Comparison of ENCODE assay signal across 9 mouse cellular contexts in genomic region chr4:88550161-88550945, GRCm38 (mm10). TPM values are rescaled to one million over a fixed set of nuclear protein-coding genes. Genes with fewer than 3 reads are reported as not detected.
DNase-seq lines count a peak whose midpoint lies in the region; ATAC-seq and TF ChIP-seq lines count a peak whose summit lies in the region.
"Had no signal": no experiment of that assay in that cellular context is flagged by ENCODE, and none has a peak within 500 bp of the region (broad histone marks: within the 10 kb centered on the region; RNA-seq: fewer than 3 reads in every experiment).

No protein-coding gene starts in this region.

- H3K27ac ChIP-seq in bone marrow macrophage, adult 2 months (ENCODE audit: insufficient read depth, low read depth, low read length): no peak overlapping the region
- no peak overlapping the region for H3K27ac ChIP-seq in embryonic fibroblast, embryonic 13.5 days (ENCODE audit: insufficient read depth, low read length)
- peak overlapping the region; percentile 43; the same call in 1 of the 2 replicates for H3K27ac ChIP-seq in heart, embryonic 10.5 days
- H3K27ac ChIP-seq in kidney, embryonic 14.5 days (ENCODE audit: low read depth, low read length): no peak overlapping the region
- no peak overlapping the region for H3K27ac ChIP-seq in limb, embryonic 15.5 days
- H3K27ac ChIP-seq in midbrain, postnatal 0 days (ENCODE audit: low read depth, low read length): no peak overlapping the region

- TF ChIP-seq POLR2A in bone marrow macrophage, adult 2 months (IDR thresholded peaks at IDR 0.05; ENCODE audit: borderline replicate concordance, low read depth, low read length): no peak
- no peak for TF ChIP-seq POLR2A in embryonic fibroblast, embryonic 13.5 days (IDR thresholded peaks at IDR 0.05; ENCODE audit: low read depth, low read length)

- peak; percentile 57; the same call in 1 of the 2 replicates for ATAC-seq in kidney, embryonic 14.5 days (ENCODE audit: low FRiP score, low TSS enrichment)
- ATAC-seq in limb, embryonic 15.5 days (ENCODE audit: insufficient number of reproducible peaks, low FRiP score, low TSS enrichment, low read depth): no peak
- ATAC-seq in midbrain, postnatal 0 days (ENCODE audit: low FRiP score): 0 out of 2 replicates have a peak, but pooled peaks have one; percentile 38

- H3K9me3 ChIP-seq in heart, embryonic 10.5 days: no peaks in the 10 kb centered on the region
- no peaks in the 10 kb centered on the region for H3K9me3 ChIP-seq in kidney, embryonic 14.5 days (ENCODE audit: control insufficient read depth, low read length)
- H3K9me3 ChIP-seq in limb, embryonic 15.5 days: no peaks in the 10 kb centered on the region
- H3K9me3 ChIP-seq in midbrain, postnatal 0 days (ENCODE audit: low read length): no peaks in the 10 kb centered on the region

- H3K4me1 ChIP-seq in bone marrow macrophage, adult 2 months (ENCODE audit: control insufficient read depth, insufficient read depth, low read length): peaks cover 7% of the 10 kb centered on the region; the same call in 1 of the 2 replicates
- H3K4me1 ChIP-seq in embryonic fibroblast, embryonic 13.5 days (ENCODE audit: control insufficient read depth, insufficient read depth, low read length): no peaks in the 10 kb centered on the region
- H3K4me1 ChIP-seq in heart, embryonic 10.5 days: peaks cover 4% of the 10 kb centered on the region; the same call in 1 of the 2 replicates
- no peaks in the 10 kb centered on the region for H3K4me1 ChIP-seq in kidney, embryonic 14.5 days (ENCODE audit: control insufficient read depth, insufficient read depth, low read length)
- H3K4me1 ChIP-seq in limb, embryonic 15.5 days: peaks cover 4% of the 10 kb centered on the region; the same call in 1 of the 2 replicates
- H3K4me1 ChIP-seq in midbrain, postnatal 0 days (ENCODE audit: insufficient read depth, low read length): no peaks in the 10 kb centered on the region

- peak; percentile 92 for DNase-seq in CD4-positive helper T cell, adult 2 months (ENCODE audit: low read depth, low spot score)
- DNase-seq in heart, embryonic 10.5 days (ENCODE audit: low spot score): peak; percentile 85
- peak; percentile 71 for DNase-seq in midbrain, postnatal 0 days (ENCODE audit: low spot score)
- DNase-seq in spleen, postnatal 10 days (ENCODE audit: low spot score in 2 of 2): peak; percentile 58 to 86

- H3K4me2 ChIP-seq in kidney, embryonic 14.5 days (replicated peaks; ENCODE audit: low read depth, low read length): peak overlapping the region; percentile 24
- peak overlapping the region; percentile 44 for H3K4me2 ChIP-seq in limb, embryonic 15.5 days
- peak overlapping the region; percentile 43 for H3K4me2 ChIP-seq in midbrain, postnatal 0 days (ENCODE audit: low read depth, low read length, poor library complexity, severe bottlenecking)

- WGBS in heart, embryonic 10.5 days: 31% methylated on average over 22 of the region's 22 CpGs
- WGBS in kidney, embryonic 14.5 days: 30% methylated on average over 22 of the region's 22 CpGs
- WGBS in limb, embryonic 15.5 days: 29% methylated on average over 22 of the region's 22 CpGs
- WGBS in midbrain, postnatal 0 days: 38% methylated on average over 22 of the region's 22 CpGs

- H3K27me3 ChIP-seq in heart, embryonic 10.5 days (ENCODE audit: insufficient read depth, poor library complexity, severe bottlenecking): no peaks in the 10 kb centered on the region
- H3K27me3 ChIP-seq in kidney, embryonic 14.5 days (ENCODE audit: control insufficient read depth, insufficient read depth, low read length): no peaks in the 10 kb centered on the region
- no peaks in the 10 kb centered on the region for H3K27me3 ChIP-seq in limb, embryonic 15.5 days
- H3K27me3 ChIP-seq in midbrain, postnatal 0 days (ENCODE audit: insufficient read depth, low read length): no peaks in the 10 kb centered on the region

- H3K36me3 ChIP-seq in heart, embryonic 10.5 days: no peaks in the 10 kb centered on the region
- no peaks in the 10 kb centered on the region for H3K36me3 ChIP-seq in kidney, embryonic 14.5 days (ENCODE audit: control insufficient read depth, insufficient read depth, low read length)
- no peaks in the 10 kb centered on the region for H3K36me3 ChIP-seq in limb, embryonic 15.5 days
- H3K36me3 ChIP-seq in midbrain, postnatal 0 days (ENCODE audit: insufficient read depth, low read length): no peaks in the 10 kb centered on the region

- H3K4me3 ChIP-seq in bone marrow macrophage, adult 2 months (ENCODE audit: insufficient read depth, low read length): peak overlapping the region; percentile 57
- peak overlapping the region; percentile 9 for H3K4me3 ChIP-seq in embryonic fibroblast, embryonic 13.5 days (ENCODE audit: insufficient read depth, low read length)
- peak overlapping the region; percentile 53 for H3K4me3 ChIP-seq in heart, embryonic 10.5 days
- H3K4me3 ChIP-seq in kidney, embryonic 14.5 days (ENCODE audit: low read length): peak overlapping the region; percentile 31
- H3K4me3 ChIP-seq in limb, embryonic 15.5 days: peak overlapping the region; percentile 24
- H3K4me3 ChIP-seq in midbrain, postnatal 0 days (ENCODE audit: low read depth, low read length): peak overlapping the region; percentile 24

- TF ChIP-seq CTCF in bone marrow macrophage, adult 2 months (IDR thresholded peaks at IDR 0.05; ENCODE audit: low read depth, low read length): peak; percentile 40
- peak; percentile 97 for TF ChIP-seq CTCF in embryonic fibroblast, embryonic 13.5 days (IDR thresholded peaks at IDR 0.05; ENCODE audit: borderline replicate concordance, insufficient read depth, low read length)
- TF ChIP-seq CTCF in midbrain, postnatal 0 days (IDR thresholded peaks at IDR 0.05): peak; percentile 70

- H3K9ac ChIP-seq in kidney, embryonic 14.5 days (ENCODE audit: low read depth, low read length): no peak overlapping the region
- H3K9ac ChIP-seq in limb, embryonic 15.5 days: 0 out of 2 replicates have a peak overlapping the region, but pooled peaks have one; percentile 14
- H3K9ac ChIP-seq in midbrain, postnatal 0 days (replicated peaks; ENCODE audit: low read length, poor library complexity, severe bottlenecking): no peak overlapping the region

RNA-seq across cellular contexts. Expression of gene Ifna15, which starts 7.7 kb away (rescaled TPM):
- polyA plus RNA-seq in bone marrow macrophage, adult 2 months (2012; ENCODE audit: insufficient read depth, insufficient read length, missing spikeins): not detected in 2 replicates
- not detected in 2 replicates for polyA plus RNA-seq in embryonic fibroblast, embryonic 13.5 days (2011; ENCODE audit: insufficient read length, low read depth, missing spikeins)
- polyA plus RNA-seq in heart, embryonic 10.5 days (2016; fragmentation: Nextera tagmentation; extraction: Ambion mirVana): not detected in 2 replicates
- not detected in 2 replicates for polyA plus RNA-seq in kidney, embryonic 14.5 days (2014; fragmentation: Nextera tagmentation; extraction: Ambion mirVana)
- not detected in 2 replicates for polyA plus RNA-seq in limb, embryonic 15.5 days (2015; fragmentation: Nextera tagmentation; extraction: Ambion mirVana)
- total RNA-seq in midbrain, postnatal 0 days (2014; rRNA removed): not detected in 2 replicates
- not detected in 2 replicates for polyA plus RNA-seq in midbrain, postnatal 0 days (2015; fragmentation: Nextera tagmentation; extraction: Ambion mirVana)
- polyA plus RNA-seq: gonadal fat pad, adult 2 months had no signal

RNA-seq across cellular contexts. Expression of gene Ifna14, which starts 21.2 kb away (rescaled TPM):
- polyA plus RNA-seq in bone marrow macrophage, adult 2 months (2012; ENCODE audit: insufficient read depth, insufficient read length, missing spikeins): not detected in 2 replicates
- polyA plus RNA-seq in embryonic fibroblast, embryonic 13.5 days (2011; ENCODE audit: insufficient read length, low read depth, missing spikeins): not detected in 2 replicates
- polyA plus RNA-seq in heart, embryonic 10.5 days (2016; fragmentation: Nextera tagmentation; extraction: Ambion mirVana): not detected in 2 replicates
- not detected in 2 replicates for polyA plus RNA-seq in kidney, embryonic 14.5 days (2014; fragmentation: Nextera tagmentation; extraction: Ambion mirVana)
- not detected in 2 replicates for polyA plus RNA-seq in limb, embryonic 15.5 days (2015; fragmentation: Nextera tagmentation; extraction: Ambion mirVana)
- total RNA-seq in midbrain, postnatal 0 days (2014; rRNA removed): not detected in 2 replicates
- polyA plus RNA-seq in midbrain, postnatal 0 days (2015; fragmentation: Nextera tagmentation; extraction: Ambion mirVana): not detected in 2 replicates
- polyA plus RNA-seq: gonadal fat pad, adult 2 months had no signal

RNA-seq across cellular contexts. Expression of gene Ifnb1, which starts 27.8 kb away (rescaled TPM):
- not detected in 2 replicates for polyA plus RNA-seq in bone marrow macrophage, adult 2 months (2012; ENCODE audit: insufficient read depth, insufficient read length, missing spikeins)
- not detected in 2 replicates for polyA plus RNA-seq in embryonic fibroblast, embryonic 13.5 days (2011; ENCODE audit: insufficient read length, low read depth, missing spikeins)
- polyA plus RNA-seq in heart, embryonic 10.5 days (2016; fragmentation: Nextera tagmentation; extraction: Ambion mirVana): not detected in 2 replicates
- not detected in 2 replicates for polyA plus RNA-seq in kidney, embryonic 14.5 days (2014; fragmentation: Nextera tagmentation; extraction: Ambion mirVana)
- not detected in 2 replicates for polyA plus RNA-seq in limb, embryonic 15.5 days (2015; fragmentation: Nextera tagmentation; extraction: Ambion mirVana)
- not detected in 2 replicates for total RNA-seq in midbrain, postnatal 0 days (2014; rRNA removed)
- not detected in 2 replicates for polyA plus RNA-seq in midbrain, postnatal 0 days (2015; fragmentation: Nextera tagmentation; extraction: Ambion mirVana)
- polyA plus RNA-seq: gonadal fat pad, adult 2 months had no signal

RNA-seq across cellular contexts. Expression of gene Ifna9, which starts 41.8 kb away (rescaled TPM):
- polyA plus RNA-seq in bone marrow macrophage, adult 2 months (2012; ENCODE audit: insufficient read depth, insufficient read length, missing spikeins): not detected in 2 replicates
- not detected in 2 replicates for polyA plus RNA-seq in embryonic fibroblast, embryonic 13.5 days (2011; ENCODE audit: insufficient read length, low read depth, missing spikeins)
- polyA plus RNA-seq in heart, embryonic 10.5 days (2016; fragmentation: Nextera tagmentation; extraction: Ambion mirVana): not detected in 2 replicates
- polyA plus RNA-seq in kidney, embryonic 14.5 days (2014; fragmentation: Nextera tagmentation; extraction: Ambion mirVana): not detected in 2 replicates
- polyA plus RNA-seq in limb, embryonic 15.5 days (2015; fragmentation: Nextera tagmentation; extraction: Ambion mirVana): not detected in 2 replicates
- total RNA-seq in midbrain, postnatal 0 days (2014; rRNA removed): not detected in 2 replicates
- not detected in 2 replicates for polyA plus RNA-seq in midbrain, postnatal 0 days (2015; fragmentation: Nextera tagmentation; extraction: Ambion mirVana)
- polyA plus RNA-seq: gonadal fat pad, adult 2 months had no signal

RNA-seq across cellular contexts. Expression of gene Ifna12, which starts 52.8 kb away (rescaled TPM):
- not detected in 2 replicates for polyA plus RNA-seq in bone marrow macrophage, adult 2 months (2012; ENCODE audit: insufficient read depth, insufficient read length, missing spikeins)
- polyA plus RNA-seq in embryonic fibroblast, embryonic 13.5 days (2011; ENCODE audit: insufficient read length, low read depth, missing spikeins): not detected in 2 replicates
- polyA plus RNA-seq in heart, embryonic 10.5 days (2016; fragmentation: Nextera tagmentation; extraction: Ambion mirVana): not detected in 2 replicates
- polyA plus RNA-seq in kidney, embryonic 14.5 days (2014; fragmentation: Nextera tagmentation; extraction: Ambion mirVana): not detected in 2 replicates
- polyA plus RNA-seq in limb, embryonic 15.5 days (2015; fragmentation: Nextera tagmentation; extraction: Ambion mirVana): not detected in 2 replicates
- not detected in 2 replicates for total RNA-seq in midbrain, postnatal 0 days (2014; rRNA removed)
- polyA plus RNA-seq in midbrain, postnatal 0 days (2015; fragmentation: Nextera tagmentation; extraction: Ambion mirVana): not detected in 2 replicates
- polyA plus RNA-seq: gonadal fat pad, adult 2 months had no signal

Comparison
In these comparisons a context has a peak if more than half of its experiments do, and no peak if none do; other contexts are left out.
1. CTCF ChIP-seq: peak in every context shown above with its lines; median percentile 97 in embryonic fibroblast, embryonic 13.5 days; 70 in midbrain, postnatal 0 days; 40 in bone marrow macrophage, adult 2 months.